Mouse (Mus musculus): Measurements from ENCODE around the gene Prmt9.

GRCm38 (mm10) chr8:77610374-77610969 lies 61.3 kb downstream of the Prmt9 start, which contains the start of gene Tmem184c:
- TF ChIP-seq CTCF (IDR thresholded peaks at IDR 0.05; ENCODE audit: low read depth) (no peak), EP300 (optimal IDR thresholded peaks at IDR 0.05) (no peak)
